Mouse (Mus musculus) layer of hippocampus, adult 9-10 months (tissue): Measurements from ENCODE around the gene Pcmt1.

Experiments used
- DNase-seq: peaks from one replicate; pipeline ENCODE4 v3.0.0; 2022; ENCODE audit warnings: low spot score

Pcmt1 gene

GRCm38 (mm10) chr10:7586771-7587170, 94.2 kb downstream of the Pcmt1 start:
- DNase-seq, result no peak

- no peak for DNase-seq
These were observed 97.9 kb downstream of the Pcmt1 start for GRCm38 (mm10) chr10:7582891-7583557.

GRCm38 (mm10) chr10:7582157-7582890, 98.6 kb downstream of the Pcmt1 start:
- no peak for DNase-seq

- DNase-seq, result no peak
These were observed 99.5 kb downstream of the Pcmt1 start for GRCm38 (mm10) chr10:7581401-7581800.
